28 mouse cellular contexts compared by ENCODE assay signal in genomic region chr3:69765206-69765605, GRCm38 (mm10).
"Had no signal": no experiment of that assay in that cellular context is flagged by ENCODE, and none has a peak within 500 bp of the region (broad histone marks: within the 10 kb centered on the region; RNA-seq: fewer than 3 reads in every experiment).

No protein-coding gene starts in this region.

- DNase-seq: cerebellum, adult 2 months; cerebellum, adult 8-10 months; cerebellum, adult 9-10 months; cerebellum, adult 9-11 months; cerebellum, postnatal 10 days; cerebellum, postnatal 14 days; cerebellum, postnatal 25 days; cerebellum, postnatal 36 days; embryo, embryonic 11 days; forebrain, postnatal 0 days; gastrocnemius, adult 2 months; gastrocnemius, postnatal 10 days; gastrocnemius, postnatal 14 days; gastrocnemius, postnatal 25 days; gastrocnemius, postnatal 36 days; heart, adult 18-20 months; heart, adult 2 months had no signal

- H3K4me2 ChIP-seq: embryonic facial prominence, embryonic 12.5 days; embryonic facial prominence, embryonic 13.5 days; embryonic facial prominence, embryonic 15.5 days; forebrain, embryonic 12.5 days; forebrain, embryonic 13.5 days; forebrain, embryonic 15.5 days had no signal

- H3K9me3 ChIP-seq: embryonic facial prominence, embryonic 10.5 days; embryonic facial prominence, embryonic 12.5 days; embryonic facial prominence, embryonic 13.5 days; embryonic facial prominence, embryonic 15.5 days; forebrain, embryonic 10.5 days; forebrain, embryonic 12.5 days; forebrain, embryonic 13.5 days; forebrain, embryonic 15.5 days had no signal

- H3K4me1 ChIP-seq: embryonic facial prominence, embryonic 10.5 days; embryonic facial prominence, embryonic 12.5 days; embryonic facial prominence, embryonic 13.5 days; embryonic facial prominence, embryonic 15.5 days; forebrain, embryonic 10.5 days; forebrain, embryonic 12.5 days; forebrain, embryonic 13.5 days; forebrain, embryonic 15.5 days had no signal

- H3K4me3 ChIP-seq: embryonic facial prominence, embryonic 10.5 days; embryonic facial prominence, embryonic 12.5 days; embryonic facial prominence, embryonic 13.5 days; embryonic facial prominence, embryonic 15.5 days; erythroblast, embryonic 14.5 days; forebrain, embryonic 10.5 days; forebrain, embryonic 12.5 days; forebrain, embryonic 13.5 days; forebrain, embryonic 15.5 days; gastrocnemius, adult 2 months; heart, adult 2 months had no signal

- H3K27me3 ChIP-seq: embryonic facial prominence, embryonic 12.5 days; embryonic facial prominence, embryonic 13.5 days; embryonic facial prominence, embryonic 15.5 days; forebrain, embryonic 12.5 days; forebrain, embryonic 13.5 days; forebrain, embryonic 15.5 days had no signal

- H3K9ac ChIP-seq: embryonic facial prominence, embryonic 12.5 days; embryonic facial prominence, embryonic 13.5 days; embryonic facial prominence, embryonic 15.5 days; forebrain, embryonic 12.5 days; forebrain, embryonic 13.5 days; forebrain, embryonic 15.5 days; forebrain, postnatal 0 days had no signal

- ATAC-seq: forebrain, embryonic 13.5 days; forebrain, embryonic 14.5 days; forebrain, embryonic 15.5 days; forebrain, embryonic 16.5 days; forebrain, postnatal 0 days had no signal

- H3K27ac ChIP-seq: embryonic facial prominence, embryonic 10.5 days; embryonic facial prominence, embryonic 12.5 days; embryonic facial prominence, embryonic 13.5 days; embryonic facial prominence, embryonic 15.5 days; forebrain, embryonic 10.5 days; forebrain, embryonic 12.5 days; forebrain, embryonic 13.5 days; forebrain, embryonic 15.5 days; gastrocnemius, adult 2 months; heart, adult 2 months had no signal
